Mouse (Mus musculus) intestine, embryonic 16.5 days (tissue): ENCODE results near the gene Zfyve9. TPM values are rescaled to one million over a fixed set of nuclear protein-coding genes. Genes with fewer than 3 reads are reported as not detected.

Experiments used
- ATAC-seq: fragments of 200-750 bp; cut with Nextera tagmentation; 2 replicates; pipeline ENCODE4 v1.8.0; 2017; ENCODE audit warnings: moderate TSS enrichment, moderate library complexity
- H3K27ac ChIP-seq: fragments of 300-500 bp; sonication (generic); 2 replicates; pipeline ENCODE4 v1.5.1; 2014; ENCODE audit warnings: mild to moderate bottlenecking, low read length
- H3K27me3 ChIP-seq: fragments of 300-500 bp; sonication (generic); replicated peaks from 2 replicates; pipeline ENCODE4 v1.6.1; 2014; ENCODE audit warnings: low read length, control low read depth, mixed read lengths; ENCODE audit not compliant: control insufficient read depth, insufficient read depth
- H3K36me3 ChIP-seq: fragments of 300-500 bp; sonication (generic); 2 replicates; pipeline ENCODE4 v1.6.1; 2014; ENCODE audit warnings: low read length, control low read depth; ENCODE audit not compliant: control insufficient read depth, insufficient read depth
- H3K4me1 ChIP-seq: fragments of 300-500 bp; sonication (generic); 2 replicates; pipeline ENCODE4 v1.6.1; 2014; ENCODE audit warnings: low read length, control low read depth, mixed read lengths; ENCODE audit not compliant: control insufficient read depth, insufficient read depth
- H3K4me2 ChIP-seq: fragments of 300-500 bp; sonication (generic); 2 replicates; pipeline ENCODE4 v1.6.1; 2014; ENCODE audit warnings: low read depth, low read length, control low read depth
- H3K4me3 ChIP-seq: fragments of 300-500 bp; sonication (generic); 2 replicates; pipeline ENCODE4 v1.5.1; 2014; ENCODE audit warnings: mild to moderate bottlenecking, low read length
- H3K9ac ChIP-seq: fragments of 300-500 bp; sonication (generic); 2 replicates; pipeline ENCODE4 v1.6.1; 2014; ENCODE audit warnings: low read depth, low read length
- H3K9me3 ChIP-seq: fragments of 300-500 bp; sonication (generic); 2 replicates; pipeline ENCODE4 v1.6.1; 2016; ENCODE audit warnings: low read length, control low read depth; ENCODE audit not compliant: control insufficient read depth
- WGBS: fragments of 180-500 bp; shearing (Covaris S2); extraction: QIAGEN DNeasy Blood & Tissue Kit; methylation state at CpG from one replicate; pipeline ENCODE4 v1.1.7; 2014; 5-methylcytosine and 5-hydroxymethylcytosine counted together
- polyA plus RNA-seq: library from polyadenylated mRNA; unstranded; fragments of >200 nt; fragmentation: Nextera tagmentation; extraction: Ambion mirVana; gene quantifications from 2 replicates; pipeline ENCODE4 v1.2.1, GENCODE M21; 2015

Gene Zfyve9
- polyA plus RNA-seq, 1 experiment from 2014 or later: 3.1 TPM

GRCm38 (mm10) chr4:108630096-108630495 lies 150.5 kb downstream of the Zfyve9 start:
- H3K27ac ChIP-seq: no peak overlapping the region

GRCm38 (mm10) chr4:108629363-108629880 lies 151.2 kb downstream of the Zfyve9 start:
- H3K9ac ChIP-seq: no peak overlapping the region
- no peak overlapping the region for H3K27ac ChIP-seq
- no peak for ATAC-seq
- 89% methylated on average over 7 of the region's 7 CpGs for WGBS
- H3K9me3 ChIP-seq: no peaks in the 10 kb centered on the region
- H3K4me3 ChIP-seq: no peak overlapping the region
- H3K4me2 ChIP-seq: no peak overlapping the region
- H3K4me1 ChIP-seq: no peaks in the 10 kb centered on the region
- H3K27me3 ChIP-seq: no peaks in the 10 kb centered on the region
- peaks cover 16% of the 10 kb centered on the region for H3K36me3 ChIP-seq

More at GRCm38 (mm10) chr4:108630096-108630495, 150.5 kb downstream of the Zfyve9 start:
- H3K27me3 ChIP-seq: no peaks in the 10 kb centered on the region
- no peak for ATAC-seq
- H3K4me3 ChIP-seq: no peak overlapping the region
- no peaks in the 10 kb centered on the region for H3K4me1 ChIP-seq
- H3K36me3 ChIP-seq: peaks cover 17% of the 10 kb centered on the region
- H3K4me2 ChIP-seq: no peak overlapping the region
- WGBS: 91% methylated on average over 9 of the region's 9 CpGs
- no peaks in the 10 kb centered on the region for H3K9me3 ChIP-seq
- H3K9ac ChIP-seq: no peak overlapping the region

- H3K9me3 ChIP-seq: no peaks in the 10 kb centered on the region
- H3K9ac ChIP-seq: no peak overlapping the region
- no peak overlapping the region for H3K4me2 ChIP-seq
- H3K27ac ChIP-seq: no peak overlapping the region
- no peaks in the 10 kb centered on the region for H3K4me1 ChIP-seq
- peaks cover 16% of the 10 kb centered on the region for H3K36me3 ChIP-seq
- H3K27me3 ChIP-seq: no peaks in the 10 kb centered on the region
- no peak overlapping the region for H3K4me3 ChIP-seq
- ATAC-seq: no peak
- WGBS: 87% methylated on average over 5 of the region's 5 CpGs
Observed at GRCm38 (mm10) chr4:108627066-108627465, 153.5 kb downstream of the Zfyve9 start.

GRCm38 (mm10) chr4:108621504-108621903 lies 159.1 kb downstream of the Zfyve9 start:
- Histone ChIP-seq H3K9ac (no peak overlapping the region), H3K36me3 (no peaks in the 10 kb centered on the region), H3K4me3 (no peak overlapping the region), H3K27ac (no peak overlapping the region), H3K4me2 (no peak overlapping the region), H3K27me3 (no peaks in the 10 kb centered on the region), H3K4me1 (peaks cover 3% of the 10 kb centered on the region; the same call in 1 of the 2 replicates), H3K9me3 (no peaks in the 10 kb centered on the region)
- 96% methylated on average over 6 of the region's 6 CpGs for WGBS
- no peak for ATAC-seq

GRCm38 (mm10) chr4:108620536-108620935 lies 160.1 kb downstream of the Zfyve9 start:
- no peaks in the 10 kb centered on the region for H3K27me3 ChIP-seq
- H3K9ac ChIP-seq: peak overlapping the region; percentile 88
- peak; percentile 1; the same call in 1 of the 2 replicates for ATAC-seq
- peak overlapping the region; percentile 86; the same call in 1 of the 2 replicates for H3K27ac ChIP-seq
- WGBS: 17% methylated on average over 8 of the region's 8 CpGs
- H3K4me1 ChIP-seq: peaks cover 3% of the 10 kb centered on the region; the same call in 1 of the 2 replicates
- H3K4me3 ChIP-seq: peak overlapping the region; percentile 81
- H3K9me3 ChIP-seq: no peaks in the 10 kb centered on the region
- H3K4me2 ChIP-seq: peak overlapping the region; percentile 70
- no peaks in the 10 kb centered on the region for H3K36me3 ChIP-seq

- Histone ChIP-seq H3K4me3 (peak within 1 kb of the TSS; percentile 81), H3K36me3 (no peaks in the 10 kb centered on the region), H3K9ac (peak within 1 kb of the TSS; percentile 88), H3K9me3 (no peaks in the 10 kb centered on the region), H3K27ac (peak within 1 kb of the TSS; percentile 86), H3K4me1 (peaks cover 3% of the 10 kb centered on the region; the same call in 1 of the 2 replicates), H3K4me2 (peak within 1 kb of the TSS; percentile 70), H3K27me3 (no peaks in the 10 kb centered on the region)
- peak; percentile 95 for ATAC-seq
- WGBS: under 1% methylated on average over 83 of the region's 86 CpGs
Observed at GRCm38 (mm10) chr4:108619587-108620341, 160.8 kb downstream of the Zfyve9 start, which contains the start of gene Cc2d1b. TSS of gene Cc2d1b (plus strand) at chr4:108619940.

- Histone ChIP-seq H3K9ac (peak overlapping the region; percentile 88), H3K36me3 (no peaks in the 10 kb centered on the region), H3K27me3 (no peaks in the 10 kb centered on the region), H3K4me2 (peak overlapping the region; percentile 70), H3K4me1 (peaks cover 3% of the 10 kb centered on the region; the same call in 1 of the 2 replicates), H3K4me3 (peak overlapping the region; percentile 81), H3K27ac (peak overlapping the region; percentile 82), H3K9me3 (no peaks in the 10 kb centered on the region)
- 1% methylated on average over 10 of the region's 10 CpGs for WGBS
- peak; percentile 57 for ATAC-seq
Observed at GRCm38 (mm10) chr4:108619165-108619564, 161.4 kb downstream of the Zfyve9 start.

GRCm38 (mm10) chr4:108618586-108618985 lies 162.0 kb downstream of the Zfyve9 start:
- peak overlapping the region; percentile 82 for H3K27ac ChIP-seq
- no peak for ATAC-seq
- H3K9me3 ChIP-seq: no peaks in the 10 kb centered on the region
- no peak overlapping the region; the same call in 1 of the 2 replicates for H3K4me3 ChIP-seq
- WGBS: 58% methylated on average over 4 of the region's 4 CpGs
- no peaks in the 10 kb centered on the region for H3K36me3 ChIP-seq
- H3K4me1 ChIP-seq: peaks cover 3% of the 10 kb centered on the region; the same call in 1 of the 2 replicates
- H3K4me2 ChIP-seq: peak overlapping the region; percentile 70; the same call in 1 of the 2 replicates
- peak overlapping the region; percentile 88 for H3K9ac ChIP-seq
- no peaks in the 10 kb centered on the region for H3K27me3 ChIP-seq

- Histone ChIP-seq H3K4me3 (no peak overlapping the region), H3K9me3 (no peaks in the 10 kb centered on the region), H3K4me1 (no peaks in the 10 kb centered on the region), H3K4me2 (no peak overlapping the region), H3K27ac (no peak overlapping the region), H3K9ac (no peak overlapping the region), H3K36me3 (no peaks in the 10 kb centered on the region), H3K27me3 (no peaks in the 10 kb centered on the region)
- ATAC-seq: no peak
- WGBS: 91% methylated on average over 5 of the region's 5 CpGs
Observed at GRCm38 (mm10) chr4:108610935-108611334, 169.7 kb downstream of the Zfyve9 start.
